Mouse (Mus musculus): ENCODE results near the gene Gpr156.

The Gpr156 gene

GRCm38 (mm10) chr16:37916138-37916817 lies at the start of gene Gpr156:
Gpr156 (plus strand) TSS chr16:37916496.
- no peak for DNase-seq (ENCODE audit: low read depth, low spot score)

GRCm38 (mm10) chr16:37867791-37868505 lies 48.3 kb upstream of the Gpr156 start, which contains the start of gene Lrrc58:
Lrrc58 (plus strand) TSS chr16:37868389.
- peak; percentile 42 for DNase-seq (ENCODE audit: low read depth, low spot score)

- DNase-seq (ENCODE audit: low read depth, low spot score): peak; percentile 47
Measured at GRCm38 (mm10) chr16:37868506-37869469, 47.5 kb upstream of the Gpr156 start.

- no peak for DNase-seq (ENCODE audit: low read depth, low spot score)
Measured at GRCm38 (mm10) chr16:37869470-37870231, 46.6 kb upstream of the Gpr156 start.

- DNase-seq (ENCODE audit: low read depth, low spot score): no peak
Measured at GRCm38 (mm10) chr16:37871112-37871715, 45.1 kb upstream of the Gpr156 start.

GRCm38 (mm10) chr16:37874501-37875235 lies 41.6 kb upstream of the Gpr156 start:
- DNase-seq (ENCODE audit: low read depth, low spot score): no peak

- no peak for DNase-seq (ENCODE audit: low read depth, low spot score)
Measured at GRCm38 (mm10) chr16:37877406-37877805, 38.9 kb upstream of the Gpr156 start.

- DNase-seq (ENCODE audit: low read depth, low spot score): no peak
Measured at GRCm38 (mm10) chr16:37878951-37879505, 37.3 kb upstream of the Gpr156 start.

- DNase-seq (ENCODE audit: low read depth, low spot score): no peak
Measured at GRCm38 (mm10) chr16:37879750-37880419, 36.4 kb upstream of the Gpr156 start.

GRCm38 (mm10) chr16:37881168-37881567 lies 35.1 kb upstream of the Gpr156 start:
- no peak for DNase-seq (ENCODE audit: low read depth, low spot score)

GRCm38 (mm10) chr16:37888986-37889385 lies 27.3 kb upstream of the Gpr156 start:
- DNase-seq (ENCODE audit: low read depth, low spot score): no peak

GRCm38 (mm10) chr16:37892667-37893066 lies 23.6 kb upstream of the Gpr156 start:
- no peak for DNase-seq (ENCODE audit: low read depth, low spot score)

- no peak for DNase-seq (ENCODE audit: low read depth, low spot score)
Measured at GRCm38 (mm10) chr16:37893381-37893780, 22.9 kb upstream of the Gpr156 start.

- DNase-seq (ENCODE audit: low read depth, low spot score): no peak
Measured at GRCm38 (mm10) chr16:37893942-37894341, 22.4 kb upstream of the Gpr156 start.

GRCm38 (mm10) chr16:37898790-37899189 lies 17.5 kb upstream of the Gpr156 start:
- DNase-seq (ENCODE audit: low read depth, low spot score): no peak

GRCm38 (mm10) chr16:37899357-37899756 lies 16.9 kb upstream of the Gpr156 start:
- DNase-seq (ENCODE audit: low read depth, low spot score): no peak

- no peak for DNase-seq (ENCODE audit: low read depth, low spot score)
Measured at GRCm38 (mm10) chr16:37901318-37901717, 15.0 kb upstream of the Gpr156 start.

GRCm38 (mm10) chr16:37906456-37906855 lies 9.8 kb upstream of the Gpr156 start:
- no peak for DNase-seq (ENCODE audit: low read depth, low spot score)

GRCm38 (mm10) chr16:37911086-37911485 lies 5.2 kb upstream of the Gpr156 start:
- no peak for DNase-seq (ENCODE audit: low read depth, low spot score)
